Mouse (Mus musculus): Measurements from ENCODE around the gene Dennd1c.
"Not testable (repeated sequence)": the region's sequence is repeated elsewhere in the genome, so short reads cannot be mapped to it uniquely, and the experiment has no call there.

- TF ChIP-seq CTCF (IDR thresholded peaks at IDR 0.05; ENCODE audit: control insufficient read depth, insufficient read depth, insufficient replicate concordance, low read depth, low read length); POLR2A (IDR thresholded peaks at IDR 0.05; ENCODE audit: control insufficient read depth, low read depth, low read length): not testable (repeated sequence)
These were observed 26.6 kb downstream of the Dennd1c start for GRCm38 (mm10) chr17:57051679-57052078.

All from testis, adult 2 months (tissue).